Mouse (Mus musculus) small intestine, adult 2 months (tissue): Measurements from ENCODE around the gene Sys1. TPM values are rescaled to one million over a fixed set of nuclear protein-coding genes. Genes with fewer than 3 reads are reported as not detected.

Experiments used
- H3K27ac ChIP-seq: fragments of 200-500 bp; 2 replicates; pipeline ENCODE4 v1.5.1; 2012; ENCODE audit warnings: low read depth, low read length, control low read depth, inconsistent platforms; ENCODE audit not compliant: insufficient read depth
- H3K27me3 ChIP-seq: fragments of 200-500 bp; 2 replicates; pipeline ENCODE4 v1.6.1; 2012; ENCODE audit warnings: mild to moderate bottlenecking, moderate library complexity, low read length, inconsistent platforms; ENCODE audit not compliant: control insufficient read depth, insufficient read depth
- H3K36me3 ChIP-seq: fragments of 200-500 bp; 2 replicates; pipeline ENCODE4 v1.6.1; 2012; ENCODE audit warnings: mild to moderate bottlenecking, low read length, control low read depth, inconsistent platforms; ENCODE audit not compliant: control insufficient read depth, insufficient read depth
- H3K4me1 ChIP-seq: fragments of 200-500 bp; 2 replicates; pipeline ENCODE4 v1.6.1; 2012; ENCODE audit warnings: low read length, inconsistent platforms, mixed read lengths; ENCODE audit not compliant: control insufficient read depth, insufficient read depth, insufficient read length
- H3K4me3 ChIP-seq: fragments of 200-500 bp; 2 replicates; pipeline ENCODE4 v1.5.1; 2012; ENCODE audit warnings: low read depth, mild to moderate bottlenecking, control low read depth, inconsistent platforms, low read length, moderate library complexity
- CTCF ChIP-seq: fragments of 200-500 bp; IDR thresholded peaks from 2 replicates; pipeline ENCODE4 v1.5.1; 2012; ENCODE audit warnings: low read depth, mild to moderate bottlenecking, control low read depth, inconsistent platforms, low read length, moderate library complexity, mixed read lengths; ENCODE audit not compliant: insufficient replicate concordance, insufficient read length; ENCODE audit errors: extremely low read depth
- POLR2A ChIP-seq: fragments of 200-500 bp; IDR thresholded peaks from 2 replicates; pipeline ENCODE4 v1.6.1; 2012; ENCODE audit warnings: low read depth, mild to moderate bottlenecking, control low read depth, inconsistent platforms, low read length, moderate library complexity
- WGBS: fragments of 180-500 bp; shearing (Covaris S2); methylation state at CpG from one replicate; pipeline ENCODE4 v1.1.7; 2018; 5-methylcytosine and 5-hydroxymethylcytosine counted together
- polyA plus RNA-seq: library from polyadenylated mRNA; depleted of rRNA; stranded (reverse); fragments of >200 nt; gene quantifications from 2 replicates; pipeline ENCODE4 v1.2.3, GENCODE M21; 2012; rRNA removed

Gene Sys1
- polyA plus RNA-seq, 1 experiment = 276 TPM

GRCm38 (mm10) chr2:164519171-164519526, 62.4 kb downstream of the Sys1 start:
- no peaks in the 10 kb centered on the region; the same call in 1 of the 2 replicates for H3K27me3 ChIP-seq
- no peaks in the 10 kb centered on the region for H3K36me3 ChIP-seq
- no peak for TF ChIP-seq POLR2A
- TF ChIP-seq CTCF = no peak
- peaks cover 17% of the 10 kb centered on the region; the same call in 1 of the 2 replicates for H3K4me1 ChIP-seq
- no peak overlapping the region for H3K27ac ChIP-seq
- 73% methylated on average over 6 of the region's 6 CpGs for WGBS
- no peak overlapping the region for H3K4me3 ChIP-seq

- TF ChIP-seq CTCF (peak; percentile 90), POLR2A (no peak)
- Histone ChIP-seq H3K27ac (0 out of 2 replicates have a peak overlapping the region, but pooled peaks have one; percentile 11), H3K27me3 (no peaks in the 10 kb centered on the region; the same call in 1 of the 2 replicates), H3K4me3 (no peak overlapping the region), H3K36me3 (peaks cover 4% of the 10 kb centered on the region), H3K4me1 (peaks cover 7% of the 10 kb centered on the region; the same call in 1 of the 2 replicates)
- WGBS = 7% methylated on average over 3 of the region's 3 CpGs
These were observed 64.0 kb downstream of the Sys1 start for GRCm38 (mm10) chr2:164520782-164521181.

DNA sequence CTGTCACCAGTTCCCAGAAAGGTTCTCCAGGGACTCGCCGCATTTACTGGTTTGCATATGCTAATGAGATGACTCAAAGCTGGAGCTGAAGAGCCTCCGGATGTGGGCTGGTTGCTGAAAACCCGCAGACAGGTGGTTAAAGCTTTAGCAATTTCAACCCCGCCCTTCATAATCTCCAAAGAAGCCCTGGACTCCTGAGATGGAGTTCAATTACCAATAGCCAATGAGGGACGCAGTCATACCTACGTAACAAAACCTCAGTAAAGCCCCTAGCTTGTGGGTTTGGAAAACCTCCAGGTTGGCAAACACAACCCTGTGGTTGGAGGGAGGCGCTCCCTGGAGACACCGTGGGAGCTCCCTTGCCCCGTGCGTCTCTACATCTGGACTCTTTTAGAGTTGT, 65.1 kb downstream of the Sys1 start:
- Histone ChIP-seq H3K27me3 (no peaks in the 10 kb centered on the region; the same call in 1 of the 2 replicates), H3K4me3 (peak overlapping the region; percentile 40), H3K36me3 (peaks cover 8% of the 10 kb centered on the region), H3K27ac (peak overlapping the region; percentile 99), H3K4me1 (peaks cover 7% of the 10 kb centered on the region; the same call in 1 of the 2 replicates)
- TF ChIP-seq CTCF = no peak
- peak; percentile 20; the same call in 1 of the 2 replicates for TF ChIP-seq POLR2A
- 7% methylated on average over 11 of the region's 11 CpGs for WGBS

DNA sequence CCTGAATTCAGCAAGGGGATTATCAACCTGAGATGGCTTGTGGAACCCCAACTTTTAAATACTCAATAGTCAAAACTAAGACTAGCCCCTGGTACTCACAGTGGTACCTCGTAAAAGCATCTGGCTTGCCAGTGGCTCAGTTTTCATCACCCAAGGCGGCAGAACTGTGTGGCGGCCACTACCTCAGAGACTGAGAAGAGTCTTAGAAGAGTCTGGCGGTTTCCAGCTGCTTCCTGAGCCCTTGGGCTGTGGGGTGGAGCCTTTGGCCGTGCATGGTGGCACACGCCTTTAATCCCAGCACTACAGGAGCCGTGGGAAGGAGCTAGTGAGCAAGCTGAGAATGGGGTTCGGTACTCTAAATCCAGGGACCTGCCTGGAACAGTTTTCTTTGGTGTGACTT, 65.5 kb downstream of the Sys1 start:
- no peaks in the 10 kb centered on the region; the same call in 1 of the 2 replicates for H3K27me3 ChIP-seq
- peak overlapping the region; percentile 40 for H3K4me3 ChIP-seq
- peaks cover 13% of the 10 kb centered on the region for H3K36me3 ChIP-seq
- 23% methylated on average over 8 of the region's 8 CpGs for WGBS
- peaks cover 8% of the 10 kb centered on the region; the same call in 1 of the 2 replicates for H3K4me1 ChIP-seq
- peak overlapping the region; percentile 99 for H3K27ac ChIP-seq
- TF ChIP-seq POLR2A (no peak), CTCF (no peak)

DNA sequence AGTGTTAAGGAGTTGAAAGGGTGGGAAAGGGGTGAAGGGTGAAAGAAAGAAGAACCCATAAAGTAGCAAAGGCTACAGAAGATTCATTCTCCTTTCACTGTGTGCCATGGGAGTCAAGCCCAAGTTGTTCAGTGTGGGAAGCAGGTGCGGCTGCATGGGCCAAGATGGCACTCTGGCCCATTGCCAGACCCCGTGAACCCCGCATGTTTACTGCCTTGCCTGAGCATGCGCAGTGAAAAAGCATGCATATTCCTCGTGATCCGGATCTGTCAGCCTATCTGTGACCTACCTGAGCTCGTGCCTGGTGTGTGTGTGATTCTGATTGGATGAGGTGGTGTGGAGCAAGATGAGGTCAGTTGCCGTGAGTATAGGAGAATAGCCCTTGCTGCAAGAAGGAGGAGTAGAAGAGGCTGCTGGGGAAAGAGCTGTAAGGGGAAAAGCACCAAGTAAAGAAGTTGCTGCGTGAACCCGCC, 66.6 kb downstream of the Sys1 start:
- Histone ChIP-seq H3K27me3 (no peaks in the 10 kb centered on the region), H3K27ac (peak overlapping the region; percentile 99), H3K4me1 (peaks cover 11% of the 10 kb centered on the region; the same call in 1 of the 2 replicates), H3K4me3 (peak overlapping the region; percentile 70), H3K36me3 (peaks cover 20% of the 10 kb centered on the region)
- peak; percentile 52; the same call in 1 of the 2 replicates for TF ChIP-seq POLR2A
- no peak for TF ChIP-seq CTCF
- WGBS = 33% methylated on average over 10 of the region's 10 CpGs

GRCm38 (mm10) chr2:164528557-164528956, 71.8 kb downstream of the Sys1 start:
- 48% methylated on average over 5 of the region's 5 CpGs for WGBS

More at GRCm38 (mm10) chr2:164528557-164528956, 71.8 kb downstream of the Sys1 start:
- no peaks in the 10 kb centered on the region for H3K27me3 ChIP-seq
- peaks cover 3% of the 10 kb centered on the region; the same call in 1 of the 2 replicates for H3K4me1 ChIP-seq
- H3K27ac ChIP-seq = no peak overlapping the region
- H3K4me3 ChIP-seq = no peak overlapping the region
- H3K36me3 ChIP-seq = peaks cover 20% of the 10 kb centered on the region
- TF ChIP-seq CTCF = no peak
- TF ChIP-seq POLR2A = no peak

Other genes with a start within 250 kb of the Sys1 start
- 1.2 TPM in 1 of 2 replicates, not detected in the other for gene Wfdc15b, start 235.3 kb upstream of the Sys1 start, polyA plus RNA-seq
- not detected in 2 replicates for gene Svs2, start 218.5 kb upstream of the Sys1 start, polyA plus RNA-seq
- gene Svs3b, start 200.3 kb upstream of the Sys1 start, polyA plus RNA-seq = not detected in 2 replicates
- gene Svs4, start 178.5 kb upstream of the Sys1 start, polyA plus RNA-seq = not detected in 2 replicates
- gene Svs3a, start 167.7 kb upstream of the Sys1 start, polyA plus RNA-seq = not detected in 2 replicates
- not detected in 2 replicates for gene Svs6, start 140.2 kb upstream of the Sys1 start, polyA plus RNA-seq
- not detected in 2 replicates for gene Svs5, start 124.2 kb upstream of the Sys1 start, polyA plus RNA-seq
- 16.0 and 22.3 TPM in 2 replicates for gene Slpi, start 67.9 kb upstream of the Sys1 start, polyA plus RNA-seq
- 0.19 and 127 TPM in 2 replicates for gene Rbpjl, start 53.8 kb upstream of the Sys1 start, polyA plus RNA-seq
- 0.49 and 2.7 TPM in 2 replicates for gene Matn4, start 51.8 kb upstream of the Sys1 start, polyA plus RNA-seq
- gene Sdc4, start 13.1 kb upstream of the Sys1 start, polyA plus RNA-seq = 21.3 and 52.2 TPM in 2 replicates
- gene Gm20458, start 4.0 kb downstream of the Sys1 start, polyA plus RNA-seq = 35.0 and 79.8 TPM in 2 replicates
- not detected in 2 replicates for gene Trp53tg5, start 16.8 kb downstream of the Sys1 start, polyA plus RNA-seq
- gene Dbndd2, start 29.1 kb downstream of the Sys1 start, polyA plus RNA-seq = 38.4 and 61.6 TPM in 2 replicates
- 117 and 171 TPM in 2 replicates for gene Pigt, start 40.6 kb downstream of the Sys1 start, polyA plus RNA-seq
- gene Wfdc2, start 105.4 kb downstream of the Sys1 start, polyA plus RNA-seq = 3.2 and 40.1 TPM in 2 replicates
- not detected in 2 replicates for gene Spint3, start 116.5 kb downstream of the Sys1 start, polyA plus RNA-seq
- not detected in 2 replicates for gene Wfdc6a, start 128.5 kb downstream of the Sys1 start, polyA plus RNA-seq
- gene Eppin, start 136.6 kb downstream of the Sys1 start, polyA plus RNA-seq = not detected in 2 replicates
- gene Wfdc6b, start 156.6 kb downstream of the Sys1 start, polyA plus RNA-seq = not detected in 2 replicates
- 0.05 TPM in 1 of 2 replicates, not detected in the other for gene Wfdc8, start 156.7 kb downstream of the Sys1 start, polyA plus RNA-seq
- gene Wfdc16, start 181.8 kb downstream of the Sys1 start, polyA plus RNA-seq = not detected in 2 replicates
- gene Wfdc10, start 199.1 kb downstream of the Sys1 start, polyA plus RNA-seq = 1.8 TPM in 1 of 2 replicates, not detected in the other
- not detected in 2 replicates for gene Wfdc9, start 199.6 kb downstream of the Sys1 start, polyA plus RNA-seq
- gene Wfdc11, start 217.1 kb downstream of the Sys1 start, polyA plus RNA-seq = not detected in 2 replicates
- gene Wfdc13, start 228.1 kb downstream of the Sys1 start, polyA plus RNA-seq = not detected in 2 replicates
- gene Spint4, start 241.5 kb downstream of the Sys1 start, polyA plus RNA-seq = not detected in 2 replicates